Mouse (Mus musculus) central nervous system, embryonic 11.5 days (tissue): ENCODE measurements around the gene Chchd5. TPM values are rescaled to one million over a fixed set of nuclear protein-coding genes. Genes with fewer than 3 reads are reported as not detected.

Experiments
- polyA plus RNA-seq: library from polyadenylated mRNA; depleted of rRNA; stranded (reverse); fragments of >200 nt; gene quantifications from 2 replicates; pipeline ENCODE4 v1.2.3, GENCODE M21; 2012; rRNA removed

Chchd5 gene
- 21.9 and 26.7 TPM in 2 replicates for polyA plus RNA-seq

DNA sequence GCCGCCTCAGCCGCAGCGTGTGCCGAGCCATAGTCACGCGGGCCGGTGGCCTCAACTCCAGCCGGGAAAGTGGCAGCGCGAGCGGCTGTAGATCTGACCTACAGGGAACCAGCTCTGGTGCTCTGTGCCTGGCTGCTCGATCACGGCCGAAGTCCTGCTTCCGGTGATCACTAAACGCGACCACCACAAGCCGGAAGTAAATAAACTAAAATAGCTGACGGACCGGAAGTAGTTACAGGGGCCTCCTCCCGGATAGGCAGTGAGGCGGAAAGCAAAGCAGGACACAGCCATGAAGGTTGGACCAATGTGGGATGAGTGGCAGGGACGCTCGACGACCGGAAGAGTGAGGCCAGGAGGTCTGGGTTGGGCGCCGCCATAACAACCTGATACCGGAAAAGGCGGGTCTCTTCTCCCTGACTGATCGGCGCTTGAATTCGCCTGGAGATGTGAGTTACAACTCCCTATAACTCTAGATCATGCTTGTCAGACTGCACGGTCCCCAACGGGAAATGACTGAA lies at the start of gene Chchd5:
TSS of gene Chchd5 (plus strand) at position 289 of the 518 bp plus-strand sequence.

DNA sequence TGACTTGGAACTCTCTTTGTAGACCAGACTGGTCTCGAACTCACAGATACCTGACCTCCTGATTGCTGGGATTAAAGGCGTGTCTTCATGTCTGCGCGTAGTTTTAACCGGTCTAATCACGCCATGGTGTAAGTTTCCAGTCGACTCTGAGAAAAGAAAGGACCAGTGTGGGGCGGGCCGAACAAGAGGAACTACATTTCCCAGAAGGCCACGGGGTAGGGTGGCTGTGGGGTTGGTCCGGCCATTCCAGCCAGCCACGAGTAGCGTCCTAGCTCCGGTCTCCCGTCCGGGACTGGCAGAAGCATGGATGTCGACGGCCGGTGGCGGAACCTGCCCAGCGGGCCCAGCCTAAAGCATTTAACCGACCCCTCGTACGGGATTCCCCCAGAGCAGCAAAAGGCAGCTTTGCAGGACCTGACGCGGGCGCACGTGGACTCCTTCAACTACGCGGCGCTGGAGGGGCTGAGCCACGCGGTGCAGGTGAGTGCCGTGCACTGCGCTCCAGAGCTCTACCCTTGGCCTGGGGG lies 28.7 kb upstream of the Chchd5 start, which contains the start of gene Polr1b:
TSS of gene Polr1b (plus strand) at position 212 of the 527 bp plus-strand sequence.

Other genes starting within 250 kb of the Chchd5 start
- 9.1 and 13.7 TPM in 2 replicates for gene Zc3h8, start 185.6 kb upstream of the Chchd5 start, polyA plus RNA-seq
- 1.1 and 1.6 TPM in 2 replicates for gene Zc3h6, start 162.3 kb upstream of the Chchd5 start, polyA plus RNA-seq
- gene Gm10762, start 162.0 kb upstream of the Chchd5 start, polyA plus RNA-seq, result 15.3 and 18.4 TPM in 2 replicates
- gene Vinac1, start 81.5 kb upstream of the Chchd5 start, polyA plus RNA-seq, result 0.31 and 0.34 TPM in 2 replicates
- 12.0 and 15.9 TPM in 2 replicates for gene Ttl, start 63.8 kb upstream of the Chchd5 start, polyA plus RNA-seq
- gene Polr1b, start 28.7 kb upstream of the Chchd5 start, polyA plus RNA-seq, result 33.5 and 36.6 TPM in 2 replicates
- 82.3 and 105 TPM in 2 replicates for gene Slc20a1, start 69.1 kb downstream of the Chchd5 start, polyA plus RNA-seq
- 15.4 and 24.7 TPM in 2 replicates for gene Ckap2l, start 167.5 kb downstream of the Chchd5 start, polyA plus RNA-seq
- 0.07 and 0.15 TPM in 2 replicates for gene Il1a, start 180.3 kb downstream of the Chchd5 start, polyA plus RNA-seq
- 0.04 and 0.06 TPM in 2 replicates for gene Il1b, start 241.4 kb downstream of the Chchd5 start, polyA plus RNA-seq